Mouse (Mus musculus) intestine, embryonic 14.5 days (tissue): ENCODE measurements around the gene Abtb1. TPM values are rescaled to one million over a fixed set of nuclear protein-coding genes. Genes with fewer than 3 reads are reported as not detected.

Experiments
- ATAC-seq: fragments of 200-750 bp; cut with Nextera tagmentation; replicated peaks from 2 replicates; pipeline ENCODE4 v1.8.0; 2017; ENCODE audit warnings: low read depth, moderate number of reproducible peaks, moderate TSS enrichment, moderate library complexity; ENCODE audit not compliant: low FRiP score, low TSS enrichment
- DNase-seq: peaks from one replicate; pipeline ENCODE4 v3.0.0-alpha.2; 2018; ENCODE audit warnings: low spot score
- H3K27ac ChIP-seq: fragments of 300-500 bp; sonication (generic); 2 replicates; pipeline ENCODE4 v1.5.1; 2014; ENCODE audit warnings: low read depth, mild to moderate bottlenecking, control low read depth
- H3K27me3 ChIP-seq: fragments of 300-500 bp; sonication (generic); replicated peaks from 2 replicates; pipeline ENCODE4 v1.6.1; 2014; ENCODE audit warnings: low read length, control low read depth; ENCODE audit not compliant: control insufficient read depth, insufficient read depth
- H3K36me3 ChIP-seq: fragments of 300-500 bp; sonication (generic); 2 replicates; pipeline ENCODE4 v1.6.1; 2014; ENCODE audit warnings: low read length, control low read depth; ENCODE audit not compliant: control insufficient read depth, insufficient read depth
- H3K4me1 ChIP-seq: fragments of 300-500 bp; sonication (generic); replicated peaks from 2 replicates; pipeline ENCODE4 v1.6.1; 2014; ENCODE audit warnings: low read length, control low read depth, mixed read lengths; ENCODE audit not compliant: control insufficient read depth, insufficient read depth
- H3K4me2 ChIP-seq: fragments of 300-500 bp; sonication (generic); 2 replicates; pipeline ENCODE4 v1.6.1; 2014; ENCODE audit warnings: low read length
- H3K4me3 ChIP-seq: fragments of 300-500 bp; sonication (generic); 2 replicates; pipeline ENCODE4 v1.5.1; 2014; ENCODE audit warnings: low read depth, low read length, control low read depth, mixed read lengths
- H3K9ac ChIP-seq: fragments of 300-500 bp; sonication (generic); 2 replicates; pipeline ENCODE4 v1.6.1; 2014; ENCODE audit warnings: mild to moderate bottlenecking, low read length
- H3K9me3 ChIP-seq: fragments of 300-500 bp; sonication (generic); 2 replicates; pipeline ENCODE4 v1.6.1; 2016; ENCODE audit warnings: low read length, control low read depth; ENCODE audit not compliant: control insufficient read depth
- WGBS: fragments of 180-500 bp; shearing (Covaris S2); extraction: QIAGEN DNeasy Blood & Tissue Kit; methylation state at CpG from one replicate; pipeline ENCODE4 v1.1.7; 2014; 5-methylcytosine and 5-hydroxymethylcytosine counted together
- polyA plus RNA-seq: library from polyadenylated mRNA; unstranded; fragments of >200 nt; fragmentation: Nextera tagmentation; extraction: Ambion mirVana; gene quantifications from 2 replicates; pipeline ENCODE4 v1.2.1, GENCODE M21; 2014

The Abtb1 gene
- polyA plus RNA-seq, 1 experiment from 2014 or later: 21.8 TPM

DNA sequence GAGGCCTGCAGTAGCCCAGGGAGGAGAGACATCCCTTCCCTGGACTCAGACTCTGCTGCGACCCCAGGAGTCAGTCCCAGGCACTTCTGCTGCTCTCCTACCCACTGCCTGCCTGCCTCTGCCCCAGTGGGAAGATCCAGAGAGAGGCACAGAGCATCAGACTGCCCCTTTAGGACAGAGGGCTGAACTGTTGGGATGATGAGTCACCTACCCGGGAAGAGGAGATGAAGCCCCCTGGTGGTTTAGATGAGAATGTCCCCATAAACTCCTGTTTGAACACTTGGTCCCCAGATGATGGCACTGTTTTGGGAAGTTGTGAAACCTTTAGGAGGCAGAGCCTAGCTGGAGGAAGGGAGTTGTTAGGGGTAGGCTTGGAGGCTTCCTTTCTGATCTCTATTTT lies 19.1 kb upstream of the Abtb1 start:
- no peaks in the 10 kb centered on the region for H3K27me3 ChIP-seq
- no peak for DNase-seq
- WGBS: 15% methylated on average over 2 of the region's 2 CpGs
- H3K4me3 ChIP-seq: no peak overlapping the region
- peaks cover 29% of the 10 kb centered on the region for H3K36me3 ChIP-seq
- no peaks in the 10 kb centered on the region for H3K9me3 ChIP-seq
- no peaks in the 10 kb centered on the region for H3K4me1 ChIP-seq
- H3K4me2 ChIP-seq: no peak overlapping the region
- H3K9ac ChIP-seq: no peak overlapping the region
- no peak overlapping the region for H3K27ac ChIP-seq
- ATAC-seq: 0 out of 2 replicates have a peak, but pooled peaks have one; percentile 40

DNA sequence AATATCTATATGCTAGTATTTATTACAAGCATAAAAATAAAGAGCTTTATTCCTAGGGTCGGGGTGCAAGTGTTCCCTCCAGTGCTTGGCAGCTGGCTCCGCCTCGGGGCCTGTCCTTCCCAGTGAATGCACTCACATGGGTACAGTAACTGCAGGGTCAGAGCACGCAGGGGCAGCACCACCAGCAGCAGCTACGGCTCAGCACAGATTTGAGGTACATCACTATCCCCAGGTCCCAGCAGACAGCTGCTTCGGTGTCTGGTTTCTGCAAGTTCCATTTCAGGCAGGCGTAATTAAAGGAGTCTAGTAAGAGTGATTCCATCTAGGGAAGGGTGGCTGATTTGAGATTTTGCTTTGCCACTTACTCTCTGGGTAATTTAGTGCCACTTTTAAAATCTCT lies 16.6 kb upstream of the Abtb1 start:
- H3K4me2 ChIP-seq: no peak overlapping the region
- H3K27me3 ChIP-seq: no peaks in the 10 kb centered on the region
- no peak overlapping the region for H3K27ac ChIP-seq
- DNase-seq (no peak), ATAC-seq (no peak)
- H3K4me3 ChIP-seq: no peak overlapping the region
- H3K9me3 ChIP-seq: no peaks in the 10 kb centered on the region
- no peaks in the 10 kb centered on the region for H3K4me1 ChIP-seq
- 68% methylated on average over 7 of the region's 7 CpGs for WGBS
- H3K9ac ChIP-seq: no peak overlapping the region
- peaks cover 20% of the 10 kb centered on the region for H3K36me3 ChIP-seq

GRCm38 (mm10) chr6:88857830-88858229 lies 16.0 kb upstream of the Abtb1 start:
- no peak overlapping the region for H3K27ac ChIP-seq
- no peak overlapping the region for H3K4me2 ChIP-seq
- 86% methylated on average over 6 of the region's 6 CpGs for WGBS
- peaks cover 15% of the 10 kb centered on the region for H3K36me3 ChIP-seq
- no peak overlapping the region for H3K9ac ChIP-seq
- ATAC-seq: no peak
- no peaks in the 10 kb centered on the region for H3K27me3 ChIP-seq
- no peaks in the 10 kb centered on the region for H3K4me1 ChIP-seq
- H3K4me3 ChIP-seq: no peak overlapping the region
- no peaks in the 10 kb centered on the region for H3K9me3 ChIP-seq
- DNase-seq: no peak

DNA sequence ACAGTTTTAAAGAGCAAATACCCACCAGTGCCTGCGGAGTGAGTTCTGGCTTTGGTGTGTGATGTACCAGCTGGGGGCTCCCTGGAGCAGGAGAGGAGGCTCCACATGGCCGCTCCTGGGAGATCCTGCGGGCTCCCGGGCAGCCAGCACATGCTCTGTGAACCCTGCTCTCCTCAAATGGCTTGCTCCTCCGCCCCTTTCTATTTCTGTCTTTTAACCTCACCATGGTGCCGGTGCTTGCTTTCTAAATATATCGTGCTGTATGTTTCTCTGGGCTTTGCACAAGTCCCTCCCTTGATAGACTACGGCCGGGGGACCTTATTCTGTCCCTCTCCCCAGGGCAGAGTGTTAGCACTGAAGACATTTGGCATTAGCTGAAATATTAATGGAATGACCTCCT lies 15.5 kb upstream of the Abtb1 start:
- peaks cover 13% of the 10 kb centered on the region; the same call in 1 of the 2 replicates for H3K36me3 ChIP-seq
- no peaks in the 10 kb centered on the region for H3K27me3 ChIP-seq
- WGBS: 38% methylated on average over 9 of the region's 9 CpGs
- H3K4me3 ChIP-seq: no peak overlapping the region
- H3K9me3 ChIP-seq: no peaks in the 10 kb centered on the region
- no peaks in the 10 kb centered on the region for H3K4me1 ChIP-seq
- DNase-seq: no peak
- no peak overlapping the region for H3K27ac ChIP-seq
- no peak for ATAC-seq
- H3K9ac ChIP-seq: no peak overlapping the region
- H3K4me2 ChIP-seq: no peak overlapping the region

GRCm38 (mm10) chr6:88855636-88856035 lies 13.9 kb upstream of the Abtb1 start:
- Histone ChIP-seq H3K9me3 (no peaks in the 10 kb centered on the region), H3K27me3 (no peaks in the 10 kb centered on the region), H3K4me2 (no peak overlapping the region), H3K4me3 (no peak overlapping the region), H3K27ac (no peak overlapping the region), H3K9ac (no peak overlapping the region), H3K4me1 (no peaks in the 10 kb centered on the region), H3K36me3 (peaks cover 4% of the 10 kb centered on the region; the same call in 1 of the 2 replicates)
- DNase-seq (peak; percentile 72), ATAC-seq (peak; percentile 52; the same call in 1 of the 2 replicates)
- WGBS: 13% methylated on average over 5 of the region's 5 CpGs

GRCm38 (mm10) chr6:88854509-88854908 lies 12.7 kb upstream of the Abtb1 start:
- no peak for DNase-seq
- H3K36me3 ChIP-seq: peaks cover 4% of the 10 kb centered on the region; the same call in 1 of the 2 replicates
- WGBS: 76% methylated on average over 5 of the region's 5 CpGs

GRCm38 (mm10) chr6:88850034-88850433 lies 8.2 kb upstream of the Abtb1 start:
- Histone ChIP-seq H3K4me3 (no peak overlapping the region), H3K9ac (no peak overlapping the region), H3K4me1 (no peaks in the 10 kb centered on the region), H3K4me2 (no peak overlapping the region), H3K9me3 (no peaks in the 10 kb centered on the region), H3K36me3 (peaks cover 11% of the 10 kb centered on the region; the same call in 1 of the 2 replicates), H3K27ac (no peak overlapping the region), H3K27me3 (no peaks in the 10 kb centered on the region)
- ATAC-seq (no peak), DNase-seq (no peak)
- WGBS: 87% methylated on average over 7 of the region's 7 CpGs

More at GRCm38 (mm10) chr6:88854509-88854908, 12.7 kb upstream of the Abtb1 start:
- Histone ChIP-seq H3K4me2 (no peak overlapping the region), H3K9me3 (no peaks in the 10 kb centered on the region), H3K4me1 (no peaks in the 10 kb centered on the region), H3K27me3 (no peaks in the 10 kb centered on the region), H3K9ac (no peak overlapping the region), H3K27ac (no peak overlapping the region), H3K4me3 (no peak overlapping the region)
- ATAC-seq: no peak

- 56% methylated on average over 4 of the region's 4 CpGs for WGBS
- Histone ChIP-seq H3K9ac (no peak overlapping the region), H3K27me3 (no peaks in the 10 kb centered on the region), H3K9me3 (no peaks in the 10 kb centered on the region), H3K27ac (no peak overlapping the region), H3K4me2 (no peak overlapping the region), H3K36me3 (peaks cover 8% of the 10 kb centered on the region; the same call in 1 of the 2 replicates), H3K4me3 (no peak overlapping the region), H3K4me1 (no peaks in the 10 kb centered on the region)
- ATAC-seq: 0 out of 2 replicates have a peak, but pooled peaks have one; percentile 6
- no peak for DNase-seq
Measured at GRCm38 (mm10) chr6:88849270-88849669, 7.5 kb upstream of the Abtb1 start.

DNA sequence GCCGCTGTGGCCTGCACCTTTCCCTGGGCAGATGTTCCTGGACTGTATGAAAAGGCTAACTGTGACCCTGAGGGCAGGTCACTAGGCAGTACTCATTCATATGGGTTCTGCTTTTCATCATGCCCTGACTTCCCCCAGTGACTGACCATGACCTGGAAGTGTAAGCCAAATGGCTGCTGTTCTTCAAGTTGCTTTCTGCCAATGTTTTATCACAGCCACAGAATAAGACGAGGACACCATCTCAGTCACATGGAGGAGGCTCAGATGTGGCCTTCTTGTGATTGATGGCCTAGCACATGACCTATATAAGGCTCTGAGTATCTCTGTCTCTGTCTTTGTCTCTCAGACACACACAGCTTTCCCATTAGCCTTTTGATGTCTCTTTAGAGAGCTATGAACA lies 5.8 kb upstream of the Abtb1 start:
- WGBS: 48% methylated on average over 2 of the region's 2 CpGs
- no peak overlapping the region for H3K4me3 ChIP-seq
- no peak overlapping the region for H3K27ac ChIP-seq
- ATAC-seq (no peak), DNase-seq (no peak)
- H3K9ac ChIP-seq: no peak overlapping the region
- H3K9me3 ChIP-seq: no peaks in the 10 kb centered on the region
- no peak overlapping the region for H3K4me2 ChIP-seq
- H3K36me3 ChIP-seq: peaks cover 7% of the 10 kb centered on the region; the same call in 1 of the 2 replicates
- H3K27me3 ChIP-seq: no peaks in the 10 kb centered on the region
- peaks cover 7% of the 10 kb centered on the region; the same call in 1 of the 2 replicates for H3K4me1 ChIP-seq
